Mouse (Mus musculus): ENCODE measurements around the gene Krtap4-9.
"Not testable (repeated sequence)": the region's sequence is repeated elsewhere in the genome, so short reads cannot be mapped to it uniquely, and the experiment has no call there.

Gene Krtap4-9

GRCm38 (mm10) chr11:99784900-99785299 is at the start of gene Krtap4-9:
TSS of gene Krtap4-9 (plus strand) at chr11:99785200.
- not testable (repeated sequence) for DNase-seq (ENCODE audit: low spot score in 2 of 2)

GRCm38 (mm10) chr11:99743985-99744384 is 41.0 kb upstream of the Krtap4-9 start:
- DNase-seq (ENCODE audit: low spot score in 2 of 2): no peak

GRCm38 (mm10) chr11:99758877-99759276 is 26.1 kb upstream of the Krtap4-9 start:
- no peak for DNase-seq (ENCODE audit: low spot score in 2 of 2)

GRCm38 (mm10) chr11:99768410-99768809 is 16.6 kb upstream of the Krtap4-9 start:
- DNase-seq (ENCODE audit: low spot score in 2 of 2): no peak

- not testable (repeated sequence) for DNase-seq (ENCODE audit: low spot score in 2 of 2)
Measured at GRCm38 (mm10) chr11:99772813-99773212, 12.2 kb upstream of the Krtap4-9 start, which contains the start of gene Gm11595. TSS of gene Gm11595 (minus strand) at chr11:99772913.

- DNase-seq (ENCODE audit: low spot score in 2 of 2): no peak
Measured at GRCm38 (mm10) chr11:99778401-99778800, 6.6 kb upstream of the Krtap4-9 start.

GRCm38 (mm10) chr11:99780604-99781003 is 4.4 kb upstream of the Krtap4-9 start, which contains the start of gene Krtap4-8:
TSS of gene Krtap4-8 (minus strand) at chr11:99780704.
- DNase-seq (ENCODE audit: low spot score in 2 of 2): no peak

- no peak for DNase-seq (ENCODE audit: low spot score in 2 of 2)
Measured at GRCm38 (mm10) chr11:99793367-99793766, 8.4 kb downstream of the Krtap4-9 start, which contains the start of gene Gm11596. TSS of gene Gm11596 (minus strand) at chr11:99793467.

GRCm38 (mm10) chr11:99798832-99799231 is 13.8 kb downstream of the Krtap4-9 start, which contains the start of gene Gm11569:
TSS of gene Gm11569 (minus strand) at chr11:99798932.
- DNase-seq (ENCODE audit: low spot score in 2 of 2): not testable (repeated sequence)

- not testable (repeated sequence) for DNase-seq (ENCODE audit: low spot score in 2 of 2)
Measured at GRCm38 (mm10) chr11:99804346-99804745, 19.3 kb downstream of the Krtap4-9 start, which contains the start of gene Gm11554. TSS of gene Gm11554 (minus strand) at chr11:99804446.

- not testable (repeated sequence) for DNase-seq (ENCODE audit: low spot score in 2 of 2)
Measured at GRCm38 (mm10) chr11:99809792-99810191, 24.8 kb downstream of the Krtap4-9 start, which contains the start of gene Krtap4-13. TSS of gene Krtap4-13 (minus strand) at chr11:99809892.

- DNase-seq (ENCODE audit: low spot score in 2 of 2): not testable (repeated sequence)
Measured at GRCm38 (mm10) chr11:99815566-99815965, 30.6 kb downstream of the Krtap4-9 start, which contains the start of gene Gm11564. TSS of gene Gm11564 (minus strand) at chr11:99815666.
